Mouse (Mus musculus) stomach, postnatal 0 days (tissue): ENCODE results near the gene Cc2d1a. TPM values are rescaled to one million over a fixed set of nuclear protein-coding genes. Genes with fewer than 3 reads are reported as not detected.

ENCODE experiments used
- ATAC-seq: fragments of 200-750 bp; cut with Nextera tagmentation; 2 replicates; pipeline ENCODE4 v1.8.0; 2017; ENCODE audit not compliant: low FRiP score, low TSS enrichment
- DNase-seq: peaks from one replicate; pipeline ENCODE4 v3.0.0-alpha.2; 2016; ENCODE audit warnings: low spot score
- H3K27ac ChIP-seq: fragments of 300-500 bp; sonication (generic); replicated peaks from 2 replicates; pipeline ENCODE4 v1.5.1; 2014; ENCODE audit warnings: mild to moderate bottlenecking, control low read depth
- H3K27me3 ChIP-seq: fragments of 300-500 bp; sonication (generic); 2 replicates; pipeline ENCODE4 v1.6.1; 2014; ENCODE audit warnings: low read length; ENCODE audit not compliant: control insufficient read depth, insufficient read depth
- H3K36me3 ChIP-seq: fragments of 300-500 bp; sonication (generic); 2 replicates; pipeline ENCODE4 v1.6.1; 2014; ENCODE audit warnings: low read length, mixed read lengths; ENCODE audit not compliant: control insufficient read depth, insufficient read depth
- H3K4me1 ChIP-seq: fragments of 300-500 bp; sonication (generic); replicated peaks from 2 replicates; pipeline ENCODE4 v1.6.1; 2014; ENCODE audit warnings: antibody characterized with exemption; ENCODE audit not compliant: control insufficient read depth, insufficient read depth
- H3K4me2 ChIP-seq: fragments of 300-500 bp; sonication (generic); replicated peaks from 2 replicates; pipeline ENCODE4 v1.6.1; 2014; ENCODE audit warnings: low read depth, mild to moderate bottlenecking, control low read depth, moderate library complexity
- H3K4me3 ChIP-seq: fragments of 300-500 bp; sonication (generic); 2 replicates; pipeline ENCODE4 v1.5.1; 2014; ENCODE audit warnings: low read depth, low read length, control low read depth
- H3K9ac ChIP-seq: fragments of 300-500 bp; sonication (generic); 2 replicates; pipeline ENCODE4 v1.6.1; 2014; ENCODE audit warnings: mild to moderate bottlenecking, low read length, control low read depth, mixed read lengths
- H3K9me3 ChIP-seq: fragments of 300-500 bp; sonication (generic); 2 replicates; pipeline ENCODE4 v1.6.1; 2016; ENCODE audit warnings: low read length; ENCODE audit not compliant: control insufficient read depth
- CTCF ChIP-seq: IDR thresholded peaks from 2 replicates; pipeline ENCODE4 v1.5.1; 2016; ENCODE audit warnings: antibody characterized with exemption, low read depth, mild to moderate bottlenecking, moderate library complexity
- EP300 ChIP-seq: optimal IDR thresholded peaks from 2 replicates; pipeline ENCODE3; 2016; ENCODE audit warnings: antibody characterized with exemption
- WGBS: fragments of 180-500 bp; shearing (Covaris S2); extraction: QIAGEN DNeasy Blood & Tissue Kit; methylation state at CpG from one replicate; pipeline ENCODE4 v1.1.7; 2014; 5-methylcytosine and 5-hydroxymethylcytosine counted together
- polyA plus RNA-seq: library from polyadenylated mRNA; unstranded; fragments of >200 nt; fragmentation: Nextera tagmentation; extraction: Ambion mirVana; gene quantifications from 2 replicates; pipeline ENCODE4 v1.2.1, GENCODE M21; 2015

The Cc2d1a gene
- polyA plus RNA-seq, 1 experiment from 2014 or later = 15.8 TPM

- no peak for DNase-seq
- TF ChIP-seq CTCF (no peak), EP300 (no peak)
- H3K27me3 ChIP-seq = no peaks in the 10 kb centered on the region
- peak overlapping the region; percentile 95 for H3K4me2 ChIP-seq
- no peaks in the 10 kb centered on the region for H3K9me3 ChIP-seq
- peak overlapping the region; percentile 87 for H3K9ac ChIP-seq
- H3K4me1 ChIP-seq = peaks cover 7% of the 10 kb centered on the region
- WGBS = 30% methylated on average over 4 of the region's 4 CpGs
- peak overlapping the region; percentile 72 for H3K4me3 ChIP-seq
- no peak for ATAC-seq
- H3K36me3 ChIP-seq = no peaks in the 10 kb centered on the region
- no peak overlapping the region for H3K27ac ChIP-seq
Measured at GRCm38 (mm10) chr8:84182833-84183232, 35.1 kb upstream of the Cc2d1a start.

GRCm38 (mm10) chr8:84180530-84181190 is 32.9 kb upstream of the Cc2d1a start:
- WGBS = 9% methylated on average over 16 of the region's 16 CpGs
- DNase-seq (no peak), ATAC-seq (peak; percentile 19; the same call in 1 of the 2 replicates)
- peak; percentile 28 for TF ChIP-seq CTCF
- TF ChIP-seq EP300 = no peak
- no peak overlapping the region for H3K27ac ChIP-seq
- H3K27me3 ChIP-seq = no peaks in the 10 kb centered on the region
- H3K4me2 ChIP-seq = peak overlapping the region; percentile 33
- H3K9me3 ChIP-seq = no peaks in the 10 kb centered on the region
- H3K36me3 ChIP-seq = no peaks in the 10 kb centered on the region
- H3K9ac ChIP-seq = no peak overlapping the region; the same call in 1 of the 2 replicates
- peaks cover 7% of the 10 kb centered on the region for H3K4me1 ChIP-seq
- H3K4me3 ChIP-seq = no peak overlapping the region

GRCm38 (mm10) chr8:84179946-84180345 is 32.2 kb upstream of the Cc2d1a start:
- Histone ChIP-seq H3K9ac (peak overlapping the region; percentile 5; the same call in 1 of the 2 replicates), H3K9me3 (no peaks in the 10 kb centered on the region), H3K27me3 (no peaks in the 10 kb centered on the region), H3K27ac (no peak overlapping the region), H3K4me3 (no peak overlapping the region), H3K4me2 (peak overlapping the region; percentile 33; the same call in 1 of the 2 replicates), H3K4me1 (peaks cover 7% of the 10 kb centered on the region), H3K36me3 (no peaks in the 10 kb centered on the region)
- no peak for TF ChIP-seq EP300
- no peak for TF ChIP-seq CTCF
- no peak for DNase-seq
- 34% methylated on average over 4 of the region's 4 CpGs for WGBS
- ATAC-seq = no peak

GRCm38 (mm10) chr8:84178592-84178991 is 30.9 kb upstream of the Cc2d1a start:
- Histone ChIP-seq H3K27me3 (no peaks in the 10 kb centered on the region), H3K4me3 (no peak overlapping the region), H3K36me3 (no peaks in the 10 kb centered on the region), H3K9me3 (no peaks in the 10 kb centered on the region), H3K4me1 (peaks cover 3% of the 10 kb centered on the region; the same call in 1 of the 2 replicates), H3K27ac (no peak overlapping the region), H3K4me2 (no peak overlapping the region), H3K9ac (no peak overlapping the region)
- WGBS = 82% methylated on average over 8 of the region's 8 CpGs
- DNase-seq = no peak
- TF ChIP-seq CTCF = no peak
- TF ChIP-seq EP300 = no peak
- ATAC-seq = no peak

GRCm38 (mm10) chr8:84177405-84177804 is 29.7 kb upstream of the Cc2d1a start:
- Histone ChIP-seq H3K9ac (no peak overlapping the region), H3K27me3 (no peaks in the 10 kb centered on the region), H3K4me3 (no peak overlapping the region), H3K4me2 (no peak overlapping the region), H3K4me1 (peaks cover 3% of the 10 kb centered on the region; the same call in 1 of the 2 replicates), H3K27ac (no peak overlapping the region), H3K9me3 (no peaks in the 10 kb centered on the region), H3K36me3 (peaks cover 2% of the 10 kb centered on the region; the same call in 1 of the 2 replicates)
- no peak for DNase-seq
- TF ChIP-seq CTCF (no peak), EP300 (no peak)
- 76% methylated on average over 3 of the region's 3 CpGs for WGBS
- no peak for ATAC-seq

- DNase-seq = no peak
Measured at GRCm38 (mm10) chr8:84176560-84176959, 28.8 kb upstream of the Cc2d1a start.

More at GRCm38 (mm10) chr8:84176560-84176959, 28.8 kb upstream of the Cc2d1a start:
- H3K9me3 ChIP-seq = no peaks in the 10 kb centered on the region
- H3K27me3 ChIP-seq = no peaks in the 10 kb centered on the region
- H3K4me3 ChIP-seq = no peak overlapping the region
- no peak overlapping the region for H3K27ac ChIP-seq
- no peak for ATAC-seq
- no peak overlapping the region for H3K9ac ChIP-seq
- WGBS = 26% methylated on average over 3 of the region's 3 CpGs
- peaks cover 2% of the 10 kb centered on the region; the same call in 1 of the 2 replicates for H3K36me3 ChIP-seq
- TF ChIP-seq CTCF (no peak), EP300 (no peak)
- peaks cover 3% of the 10 kb centered on the region; the same call in 1 of the 2 replicates for H3K4me1 ChIP-seq
- no peak overlapping the region for H3K4me2 ChIP-seq
